Mouse (Mus musculus) heart, embryonic 14.5 days (tissue): Measurements from ENCODE around the gene Sox5. TPM values are rescaled to one million over a fixed set of nuclear protein-coding genes. Genes with fewer than 3 reads are reported as not detected.

Experiments
- ATAC-seq: fragments of 200-750 bp; cut with Nextera tagmentation; 2 replicates; pipeline ENCODE4 v1.8.0; 2017; ENCODE audit warnings: low read depth, moderate TSS enrichment; ENCODE audit not compliant: insufficient number of reproducible peaks, insufficient read depth, low FRiP score
- H3K27ac ChIP-seq, 2 experiments: fragments of 200-500 bp in 1 of 2; fragments of 300-500 bp in 1 of 2; sonication (generic) in 1 of 2; replicated peaks in 1 of 2; 2 replicates each; pipeline ENCODE4 v1.5.1; 2012 to 2014; ENCODE audit warnings: low read depth in 2 of 2, low read length in 2 of 2, control low read depth in 1 of 2, mild to moderate bottlenecking in 1 of 2, mixed read lengths in 1 of 2; ENCODE audit not compliant: control insufficient read depth in 1 of 2, insufficient read depth in 1 of 2
- H3K27me3 ChIP-seq: fragments of 300-500 bp; sonication (generic); 2 replicates; pipeline ENCODE4 v1.6.1; 2014; ENCODE audit warnings: mild to moderate bottlenecking, low read length, control low read depth; ENCODE audit not compliant: control insufficient read depth, insufficient read depth
- H3K36me3 ChIP-seq: fragments of 300-500 bp; sonication (generic); 2 replicates; pipeline ENCODE4 v1.6.1; 2014; ENCODE audit warnings: mild to moderate bottlenecking, control low read depth, low read length, mixed read lengths; ENCODE audit not compliant: control insufficient read depth, insufficient read depth
- H3K4me1 ChIP-seq, 2 experiments: fragments of 200-500 bp in 1 of 2; fragments of 300-500 bp in 1 of 2; sonication (generic) in 1 of 2; 2 replicates each; pipeline ENCODE4 v1.6.1; 2012 to 2014; ENCODE audit warnings: low read length in 2 of 2, control low read depth in 1 of 2, mixed read lengths in 1 of 2; ENCODE audit not compliant: control insufficient read depth in 2 of 2, insufficient read depth in 2 of 2
- H3K4me2 ChIP-seq: fragments of 300-500 bp; sonication (generic); 2 replicates; pipeline ENCODE4 v1.6.1; 2014; ENCODE audit warnings: mild to moderate bottlenecking, low read length
- H3K4me3 ChIP-seq, 2 experiments: fragments of 200-500 bp in 1 of 2; fragments of 300-500 bp in 1 of 2; sonication (generic) in 1 of 2; 2 replicates each; pipeline ENCODE4 v1.5.1; 2012 to 2014; ENCODE audit warnings: low read length in 2 of 2, mild to moderate bottlenecking in 2 of 2, control low read depth in 1 of 2, low read depth in 1 of 2, moderate library complexity in 1 of 2; ENCODE audit not compliant: control insufficient read depth in 1 of 2, insufficient read depth in 1 of 2
- H3K9ac ChIP-seq: fragments of 300-500 bp; sonication (generic); 2 replicates; pipeline ENCODE4 v1.6.1; 2014; ENCODE audit warnings: mild to moderate bottlenecking, low read length
- H3K9me3 ChIP-seq: fragments of 300-500 bp; sonication (generic); 2 replicates; pipeline ENCODE4 v1.6.1; 2016; ENCODE audit warnings: low read length, control low read depth; ENCODE audit not compliant: control insufficient read depth
- WGBS: fragments of 180-500 bp; shearing (Covaris S2); extraction: QIAGEN DNeasy Blood & Tissue Kit; methylation state at CpG from one replicate; pipeline ENCODE4 v1.1.7; 2014; 5-methylcytosine and 5-hydroxymethylcytosine counted together
- polyA plus RNA-seq: library from polyadenylated mRNA; unstranded; fragments of >200 nt; fragmentation: Nextera tagmentation; extraction: Ambion mirVana; gene quantifications from 2 replicates; pipeline ENCODE4 v1.2.1, GENCODE M21; 2014

Gene Sox5
- polyA plus RNA-seq, 1 experiment from 2014 or later: 10.6 TPM

DNA sequence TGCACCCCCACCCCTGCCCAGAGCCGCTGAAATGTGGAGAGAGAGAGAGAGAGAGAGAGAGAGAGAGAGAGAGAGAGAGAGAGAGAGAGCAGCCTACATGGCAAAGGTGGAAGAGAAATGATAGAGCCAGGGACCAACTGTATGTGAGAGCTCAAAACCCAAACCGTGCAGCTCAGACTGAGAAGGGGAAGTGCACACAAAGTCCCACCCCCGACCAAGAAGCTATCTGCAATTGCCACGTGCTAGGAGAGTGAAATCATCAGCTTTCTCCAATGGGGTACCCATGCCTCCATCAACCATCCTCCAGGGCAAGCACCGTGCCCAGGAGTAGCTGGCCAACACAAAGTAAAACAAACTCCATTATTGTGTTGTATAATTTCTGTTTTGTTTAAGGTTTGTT lies 220.1 kb downstream of the Sox5 start:
- Histone ChIP-seq H3K4me2 (no peak overlapping the region), H3K9ac (no peak overlapping the region), H3K36me3 (no peaks in the 10 kb centered on the region), H3K27me3 (no peaks in the 10 kb centered on the region), H3K27ac (no peak overlapping the region), H3K4me1 (no peaks in the 10 kb centered on the region), H3K9me3 (no peaks in the 10 kb centered on the region), H3K4me3 (no peak overlapping the region)
- ATAC-seq: no peak
- 66% methylated on average over 5 of the region's 5 CpGs for WGBS

- Histone ChIP-seq H3K4me3 (no peak overlapping the region), H3K4me1 (no peaks in the 10 kb centered on the region), H3K27ac (no peak overlapping the region), H3K4me2 (no peak overlapping the region), H3K27me3 (no peaks in the 10 kb centered on the region), H3K9ac (no peak overlapping the region), H3K36me3 (no peaks in the 10 kb centered on the region), H3K9me3 (no peaks in the 10 kb centered on the region)
- WGBS: 75% methylated on average over 3 of the region's 3 CpGs
- ATAC-seq: no peak
These were observed 221.6 kb downstream of the Sox5 start for GRCm38 (mm10) chr6:144560211-144560610.

- no peak overlapping the region for H3K4me3 ChIP-seq
- no peak overlapping the region for H3K27ac ChIP-seq
- H3K27me3 ChIP-seq: no peaks in the 10 kb centered on the region
- ATAC-seq: no peak
- no peaks in the 10 kb centered on the region for H3K9me3 ChIP-seq
- H3K4me1 ChIP-seq: no peaks in the 10 kb centered on the region
- no peaks in the 10 kb centered on the region for H3K36me3 ChIP-seq
- 77% methylated on average over 6 of the region's 6 CpGs for WGBS
- H3K4me2 ChIP-seq: no peak overlapping the region
- no peak overlapping the region for H3K9ac ChIP-seq
These were observed 228.3 kb downstream of the Sox5 start for GRCm38 (mm10) chr6:144553476-144553875.

DNA sequence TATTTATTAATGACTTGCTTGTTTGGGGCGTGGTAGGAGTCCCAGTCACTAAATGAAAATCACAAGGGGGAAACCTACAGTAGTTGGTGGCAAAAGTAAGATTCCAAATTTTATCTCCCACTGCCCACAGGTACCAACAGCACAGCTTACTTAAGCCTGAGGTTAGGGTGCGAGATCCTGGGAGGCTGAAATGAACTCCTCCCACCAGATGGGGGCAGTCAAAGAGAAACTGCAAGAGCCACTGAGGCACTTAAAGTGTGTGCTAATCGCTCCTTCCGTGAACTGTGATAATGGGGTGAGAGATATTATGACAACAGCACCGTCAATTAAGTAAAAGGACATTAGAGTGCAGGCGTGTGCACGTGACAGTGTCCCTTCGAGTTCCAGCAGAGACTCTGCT lies 232.8 kb downstream of the Sox5 start:
- Histone ChIP-seq H3K36me3 (no peaks in the 10 kb centered on the region), H3K9ac (no peak overlapping the region), H3K27me3 (no peaks in the 10 kb centered on the region), H3K4me2 (no peak overlapping the region), H3K27ac (no peak overlapping the region), H3K9me3 (no peaks in the 10 kb centered on the region), H3K4me1 (no peaks in the 10 kb centered on the region), H3K4me3 (no peak overlapping the region)
- ATAC-seq: no peak
- 83% methylated on average over 8 of the region's 8 CpGs for WGBS

GRCm38 (mm10) chr6:144547141-144547540 lies 234.6 kb downstream of the Sox5 start:
- no peak for ATAC-seq
- Histone ChIP-seq H3K27me3 (no peaks in the 10 kb centered on the region), H3K36me3 (no peaks in the 10 kb centered on the region), H3K4me2 (no peak overlapping the region), H3K9me3 (no peaks in the 10 kb centered on the region), H3K9ac (no peak overlapping the region), H3K27ac (no peak overlapping the region), H3K4me1 (no peaks in the 10 kb centered on the region), H3K4me3 (no peak overlapping the region)

GRCm38 (mm10) chr6:144545549-144545948 lies 236.2 kb downstream of the Sox5 start:
- ATAC-seq: no peak
- WGBS: 84% methylated on average over 8 of the region's 8 CpGs
- no peaks in the 10 kb centered on the region for H3K36me3 ChIP-seq
- H3K9ac ChIP-seq: no peak overlapping the region
- H3K9me3 ChIP-seq: no peaks in the 10 kb centered on the region
- H3K4me3 ChIP-seq: no peak overlapping the region
- H3K4me1 ChIP-seq: no peaks in the 10 kb centered on the region
- no peak overlapping the region for H3K4me2 ChIP-seq
- no peaks in the 10 kb centered on the region for H3K27me3 ChIP-seq
- H3K27ac ChIP-seq: no peak overlapping the region

DNA sequence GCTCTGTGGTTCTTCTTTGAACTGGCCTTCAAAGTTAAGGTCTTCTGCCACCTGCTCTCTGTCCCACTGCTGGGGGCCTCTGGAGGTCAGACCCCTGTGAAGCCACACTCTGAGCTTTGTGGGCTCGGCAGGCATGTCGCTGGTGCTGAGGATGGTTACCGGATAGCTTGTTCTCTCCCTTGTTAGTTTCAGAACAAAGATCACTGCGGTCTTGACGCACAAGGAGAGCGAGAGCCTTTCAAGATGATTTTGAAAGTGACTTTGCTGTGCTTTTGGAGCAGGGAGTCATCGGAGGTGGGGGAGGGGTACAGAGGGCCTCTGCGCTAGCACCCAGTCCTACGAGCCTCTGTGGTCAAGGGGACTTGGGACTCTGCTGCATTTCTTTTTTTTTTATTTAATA lies 240.5 kb downstream of the Sox5 start:
- no peak overlapping the region for H3K9ac ChIP-seq
- H3K9me3 ChIP-seq: no peaks in the 10 kb centered on the region
- H3K27me3 ChIP-seq: no peaks in the 10 kb centered on the region
- 87% methylated on average over 9 of the region's 9 CpGs for WGBS
- no peak overlapping the region for H3K4me2 ChIP-seq
- H3K4me3 ChIP-seq: no peak overlapping the region
- no peak overlapping the region for H3K27ac ChIP-seq
- ATAC-seq: no peak
- H3K36me3 ChIP-seq: no peaks in the 10 kb centered on the region
- H3K4me1 ChIP-seq: no peaks in the 10 kb centered on the region

GRCm38 (mm10) chr6:144539439-144540192 lies 242.2 kb downstream of the Sox5 start:
- Histone ChIP-seq H3K36me3 (no peaks in the 10 kb centered on the region), H3K27me3 (no peaks in the 10 kb centered on the region), H3K27ac (no peak overlapping the region), H3K9ac (no peak overlapping the region), H3K4me2 (no peak overlapping the region), H3K9me3 (no peaks in the 10 kb centered on the region), H3K4me3 (no peak overlapping the region), H3K4me1 (no peaks in the 10 kb centered on the region)
- ATAC-seq: no peak
- WGBS: 78% methylated on average over 18 of the region's 18 CpGs
